Mouse (Mus musculus) cortical plate, adult 2 months (tissue): ENCODE results near the gene Tenm2.

Experiments
- CTCF ChIP-seq: fragments of 200-500 bp; IDR thresholded peaks from 2 replicates; pipeline ENCODE4 v1.5.1; 2011; ENCODE audit warnings: mild to moderate bottlenecking, control low read depth, low read length; ENCODE audit not compliant: insufficient read depth; ENCODE audit errors: extremely low read depth
- POLR2A ChIP-seq: fragments of 200-500 bp; IDR thresholded peaks from 2 replicates; pipeline ENCODE4 v1.6.1; 2011; ENCODE audit warnings: mild to moderate bottlenecking, low read length, control low read depth; ENCODE audit not compliant: insufficient read depth; ENCODE audit errors: extremely low read depth

- TF ChIP-seq POLR2A (no peak), CTCF (no peak)
Measured at GRCm38 (mm10) chr11:36664026-36664425, 571.7 kb downstream of the Tenm2 start.
